Mouse (Mus musculus): Measurements from ENCODE around the gene Otud7b. TPM values are rescaled to one million over a fixed set of nuclear protein-coding genes. Genes with fewer than 3 reads are reported as not detected.

Gene Otud7b
- polyA plus RNA-seq (2014; fragmentation: Nextera tagmentation; extraction: Ambion mirVana), result 9.7 and 14.2 TPM in 2 replicates

DNA sequence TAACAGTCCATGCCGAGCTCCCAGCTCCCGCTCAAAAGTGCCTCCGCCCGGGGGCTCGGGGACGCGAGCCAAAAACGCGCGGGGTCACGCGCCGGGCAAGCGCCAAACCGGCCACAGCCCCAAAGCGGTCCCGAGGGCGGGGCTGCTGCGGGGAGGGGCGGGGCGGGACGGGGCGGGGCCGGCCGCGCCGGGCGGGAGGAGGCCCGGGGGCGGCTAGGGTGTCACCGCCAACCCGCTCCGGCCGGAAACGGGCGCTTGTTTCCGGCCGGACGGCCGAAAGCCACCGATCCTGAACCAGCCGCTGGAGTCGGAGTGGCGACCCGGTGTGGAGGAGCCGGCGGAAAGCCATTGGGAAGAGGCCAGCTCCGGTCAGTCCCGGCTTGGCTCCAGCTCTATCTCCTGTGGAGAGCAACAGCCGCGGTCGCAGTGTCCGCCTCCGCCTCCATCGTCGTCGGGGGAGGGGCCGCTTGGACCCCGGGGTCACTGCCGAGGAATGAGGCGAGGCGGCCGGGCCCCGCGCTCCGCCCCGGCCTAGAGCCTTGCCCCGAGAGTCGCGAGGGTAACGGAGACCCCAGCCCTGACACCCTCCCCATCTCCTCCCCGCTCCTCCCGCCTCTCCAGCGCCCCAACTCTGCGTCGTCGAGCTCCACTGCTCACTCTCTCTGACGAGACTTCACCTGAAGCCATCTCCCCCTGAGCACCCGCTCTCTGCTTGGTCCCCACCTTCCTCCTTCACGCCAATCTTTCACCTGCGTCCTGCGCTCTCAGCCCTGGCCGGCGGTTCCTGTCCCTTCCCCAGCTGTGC lies at the start of gene Otud7b:
Gene Otud7b (plus strand): TSS at position 267 of the 805 bp plus-strand sequence.
- WGBS, result under 1% methylated on average over 70 of the region's 84 CpGs
- Histone ChIP-seq H3K36me3 (ENCODE audit: control insufficient read depth, insufficient read depth, low read length) (no peaks in the 10 kb centered on the region), H3K27ac (replicated peaks; ENCODE audit: low read depth, low read length) (peak within 1 kb of the TSS; percentile 85), H3K4me3 (ENCODE audit: low read depth, low read length) (peak within 1 kb of the TSS; percentile 80), H3K9ac (ENCODE audit: low read length) (peak within 1 kb of the TSS; percentile 87), H3K4me2 (ENCODE audit: low read depth, severe bottlenecking) (peak within 1 kb of the TSS; percentile 77), H3K4me1 (ENCODE audit: control insufficient read depth, insufficient read depth, low read length) (peaks cover 2% of the 10 kb centered on the region; the same call in 1 of the 2 replicates), H3K27me3 (ENCODE audit: control insufficient read depth, insufficient read depth, low read length) (no peaks in the 10 kb centered on the region), H3K9me3 (ENCODE audit: control insufficient read depth, low read length) (no peaks in the 10 kb centered on the region)
- ATAC-seq (ENCODE audit: insufficient number of reproducible peaks, low FRiP score, low TSS enrichment, low read depth) (peak; percentile 88), DNase-seq (ENCODE audit: low spot score) (peak; percentile 88)

GRCm38 (mm10) chr3:96055294-96055693 lies 49.0 kb upstream of the Otud7b start:
- DNase-seq (ENCODE audit: low spot score) (no peak), ATAC-seq (ENCODE audit: insufficient number of reproducible peaks, low FRiP score, low TSS enrichment, low read depth) (no peak)
- 90% methylated on average over 6 of the region's 6 CpGs for WGBS
- H3K9ac ChIP-seq (ENCODE audit: low read length), result no peak overlapping the region
- H3K9me3 ChIP-seq (ENCODE audit: control insufficient read depth, low read length), result no peaks in the 10 kb centered on the region
- H3K27me3 ChIP-seq (ENCODE audit: control insufficient read depth, insufficient read depth, low read length), result no peaks in the 10 kb centered on the region
- H3K4me3 ChIP-seq (ENCODE audit: low read depth, low read length), result no peak overlapping the region
- H3K4me1 ChIP-seq (ENCODE audit: control insufficient read depth, insufficient read depth, low read length), result 0 out of 2 replicates have a peak, but pooled peaks cover 2% of the 10 kb centered on the region
- no peaks in the 10 kb centered on the region; the same call in 1 of the 2 replicates for H3K36me3 ChIP-seq (ENCODE audit: control insufficient read depth, insufficient read depth, low read length)
- H3K27ac ChIP-seq (replicated peaks; ENCODE audit: low read depth, low read length), result no peak overlapping the region
- H3K4me2 ChIP-seq (ENCODE audit: low read depth, severe bottlenecking), result no peak overlapping the region

GRCm38 (mm10) chr3:96056031-96056430 lies 48.3 kb upstream of the Otud7b start:
- H3K4me3 ChIP-seq (ENCODE audit: low read depth, low read length), result no peak overlapping the region
- no peaks in the 10 kb centered on the region for H3K27me3 ChIP-seq (ENCODE audit: control insufficient read depth, insufficient read depth, low read length)
- H3K36me3 ChIP-seq (ENCODE audit: control insufficient read depth, insufficient read depth, low read length), result no peaks in the 10 kb centered on the region; the same call in 1 of the 2 replicates
- H3K27ac ChIP-seq (replicated peaks; ENCODE audit: low read depth, low read length), result no peak overlapping the region
- H3K9ac ChIP-seq (ENCODE audit: low read length), result no peak overlapping the region
- WGBS, result 91% methylated on average over 4 of the region's 4 CpGs
- ATAC-seq (ENCODE audit: insufficient number of reproducible peaks, low FRiP score, low TSS enrichment, low read depth) (no peak), DNase-seq (ENCODE audit: low spot score) (no peak)
- 0 out of 2 replicates have a peak, but pooled peaks cover 2% of the 10 kb centered on the region for H3K4me1 ChIP-seq (ENCODE audit: control insufficient read depth, insufficient read depth, low read length)
- H3K4me2 ChIP-seq (ENCODE audit: low read depth, severe bottlenecking), result no peak overlapping the region
- H3K9me3 ChIP-seq (ENCODE audit: control insufficient read depth, low read length), result no peaks in the 10 kb centered on the region

- H3K27me3 ChIP-seq (ENCODE audit: control insufficient read depth, insufficient read depth, low read length), result no peaks in the 10 kb centered on the region
- no peaks in the 10 kb centered on the region for H3K9me3 ChIP-seq (ENCODE audit: control insufficient read depth, low read length)
- DNase-seq (ENCODE audit: low spot score) (peak; percentile 92), ATAC-seq (ENCODE audit: insufficient number of reproducible peaks, low FRiP score, low TSS enrichment, low read depth) (peak; percentile 91)
- H3K27ac ChIP-seq (replicated peaks; ENCODE audit: low read depth, low read length), result peak overlapping the region; percentile 92
- H3K4me1 ChIP-seq (ENCODE audit: control insufficient read depth, insufficient read depth, low read length), result 0 out of 2 replicates have a peak, but pooled peaks cover 2% of the 10 kb centered on the region
- WGBS, result under 1% methylated on average over 26 of the region's 26 CpGs
- peak overlapping the region; percentile 74 for H3K4me3 ChIP-seq (ENCODE audit: low read depth, low read length)
- H3K9ac ChIP-seq (ENCODE audit: low read length), result peak overlapping the region; percentile 87
- no peaks in the 10 kb centered on the region; the same call in 1 of the 2 replicates for H3K36me3 ChIP-seq (ENCODE audit: control insufficient read depth, insufficient read depth, low read length)
- H3K4me2 ChIP-seq (ENCODE audit: low read depth, severe bottlenecking), result peak overlapping the region; percentile 77
Measured at GRCm38 (mm10) chr3:96057747-96058204, 46.6 kb upstream of the Otud7b start.

- Histone ChIP-seq H3K27ac (replicated peaks; ENCODE audit: low read depth, low read length) (peak within 1 kb of the TSS; percentile 92), H3K4me2 (ENCODE audit: low read depth, severe bottlenecking) (peak within 1 kb of the TSS; percentile 77), H3K36me3 (ENCODE audit: control insufficient read depth, insufficient read depth, low read length) (no peaks in the 10 kb centered on the region; the same call in 1 of the 2 replicates), H3K4me3 (ENCODE audit: low read depth, low read length) (peak within 1 kb of the TSS; percentile 74), H3K9ac (ENCODE audit: low read length) (peak within 1 kb of the TSS; percentile 87), H3K9me3 (ENCODE audit: control insufficient read depth, low read length) (no peaks in the 10 kb centered on the region), H3K4me1 (ENCODE audit: control insufficient read depth, insufficient read depth, low read length) (0 out of 2 replicates have a peak, but pooled peaks cover 2% of the 10 kb centered on the region), H3K27me3 (ENCODE audit: control insufficient read depth, insufficient read depth, low read length) (no peaks in the 10 kb centered on the region)
- DNase-seq (ENCODE audit: low spot score) (peak; percentile 83), ATAC-seq (ENCODE audit: insufficient number of reproducible peaks, low FRiP score, low TSS enrichment, low read depth) (peak; percentile 87)
- 2% methylated on average over 18 of the region's 18 CpGs for WGBS
Measured at GRCm38 (mm10) chr3:96058231-96058896, 46.0 kb upstream of the Otud7b start, which contains the start of gene Vps45. Gene Vps45 (minus strand): TSS chr3:96058466.

DNA sequence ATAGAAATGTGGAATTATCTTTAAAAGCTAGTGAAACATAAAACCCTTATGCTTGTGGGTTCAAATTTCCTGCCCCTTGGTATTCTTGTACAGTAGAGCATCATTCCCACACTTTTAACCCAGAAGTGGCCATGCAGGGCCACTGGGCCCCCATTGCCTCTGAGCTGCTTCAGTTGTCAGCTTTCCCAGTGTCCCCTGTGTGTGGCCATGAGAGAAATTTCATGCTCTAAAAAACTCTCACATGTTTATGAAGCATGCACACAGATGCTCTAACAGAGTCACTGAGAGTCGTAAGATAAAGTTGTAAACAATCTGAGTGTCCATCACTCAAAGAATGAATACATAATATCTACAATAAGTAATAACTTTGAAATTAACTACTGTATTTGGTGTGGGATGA lies 44.2 kb upstream of the Otud7b start:
- Histone ChIP-seq H3K27me3 (ENCODE audit: control insufficient read depth, insufficient read depth, low read length) (no peaks in the 10 kb centered on the region), H3K9me3 (ENCODE audit: control insufficient read depth, low read length) (no peaks in the 10 kb centered on the region), H3K4me3 (ENCODE audit: low read depth, low read length) (no peak overlapping the region), H3K9ac (ENCODE audit: low read length) (no peak overlapping the region), H3K4me1 (ENCODE audit: control insufficient read depth, insufficient read depth, low read length) (0 out of 2 replicates have a peak, but pooled peaks cover 2% of the 10 kb centered on the region), H3K36me3 (ENCODE audit: control insufficient read depth, insufficient read depth, low read length) (no peaks in the 10 kb centered on the region; the same call in 1 of the 2 replicates), H3K4me2 (ENCODE audit: low read depth, severe bottlenecking) (no peak overlapping the region), H3K27ac (replicated peaks; ENCODE audit: low read depth, low read length) (no peak overlapping the region)
- WGBS, result 84% methylated on average over 1 of the region's 1 CpGs
- ATAC-seq (ENCODE audit: insufficient number of reproducible peaks, low FRiP score, low TSS enrichment, low read depth) (no peak), DNase-seq (ENCODE audit: low spot score) (no peak)

DNA sequence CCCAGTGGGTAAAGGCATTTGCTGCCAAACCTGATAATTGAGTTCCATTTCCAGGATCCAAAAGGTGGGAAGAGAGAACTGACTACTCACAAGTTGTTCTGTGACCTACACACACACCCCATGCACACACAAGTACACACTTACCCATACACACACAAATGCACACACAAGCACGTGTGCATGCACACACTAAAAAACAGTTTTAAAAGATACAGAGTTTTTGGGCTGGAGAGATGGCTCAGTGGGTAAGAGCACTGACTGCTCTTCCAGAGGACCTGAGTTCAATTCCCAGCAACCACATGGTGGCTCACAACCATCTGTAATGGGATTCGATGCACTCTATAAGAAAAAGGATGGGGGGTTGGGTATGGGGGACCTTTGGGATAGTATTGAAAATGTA lies 41.0 kb upstream of the Otud7b start:
- WGBS, result 82% methylated on average over 2 of the region's 2 CpGs
- no peaks in the 10 kb centered on the region for H3K9me3 ChIP-seq (ENCODE audit: control insufficient read depth, low read length)
- DNase-seq (ENCODE audit: low spot score), result no peak

GRCm38 (mm10) chr3:96064217-96064616 lies 40.1 kb upstream of the Otud7b start:
- WGBS, result 89% methylated on average over 3 of the region's 3 CpGs
- H3K36me3 ChIP-seq (ENCODE audit: control insufficient read depth, insufficient read depth, low read length), result no peaks in the 10 kb centered on the region
- no peaks in the 10 kb centered on the region for H3K9me3 ChIP-seq (ENCODE audit: control insufficient read depth, low read length)
- no peak for DNase-seq (ENCODE audit: low spot score)
- H3K4me2 ChIP-seq (ENCODE audit: low read depth, severe bottlenecking), result no peak overlapping the region
- no peak overlapping the region for H3K4me3 ChIP-seq (ENCODE audit: low read depth, low read length)
- no peak overlapping the region for H3K9ac ChIP-seq (ENCODE audit: low read length)
- ATAC-seq (ENCODE audit: insufficient number of reproducible peaks, low FRiP score, low TSS enrichment, low read depth), result no peak
- H3K27ac ChIP-seq (replicated peaks; ENCODE audit: low read depth, low read length), result no peak overlapping the region
- H3K4me1 ChIP-seq (ENCODE audit: control insufficient read depth, insufficient read depth, low read length), result no peaks in the 10 kb centered on the region
- no peaks in the 10 kb centered on the region for H3K27me3 ChIP-seq (ENCODE audit: control insufficient read depth, insufficient read depth, low read length)

More for the DNA sequence above, 41.0 kb upstream of the Otud7b start:
- no peak for ATAC-seq (ENCODE audit: insufficient number of reproducible peaks, low FRiP score, low TSS enrichment, low read depth)
- no peak overlapping the region for H3K27ac ChIP-seq (replicated peaks; ENCODE audit: low read depth, low read length)
- no peak overlapping the region for H3K4me2 ChIP-seq (ENCODE audit: low read depth, severe bottlenecking)
- H3K4me3 ChIP-seq (ENCODE audit: low read depth, low read length), result no peak overlapping the region
- H3K9ac ChIP-seq (ENCODE audit: low read length), result no peak overlapping the region
- H3K36me3 ChIP-seq (ENCODE audit: control insufficient read depth, insufficient read depth, low read length), result no peaks in the 10 kb centered on the region
- no peaks in the 10 kb centered on the region for H3K4me1 ChIP-seq (ENCODE audit: control insufficient read depth, insufficient read depth, low read length)
- H3K27me3 ChIP-seq (ENCODE audit: control insufficient read depth, insufficient read depth, low read length), result no peaks in the 10 kb centered on the region
